Mouse (Mus musculus): ENCODE data around the gene Pth1r. TPM values are rescaled to one million over a fixed set of nuclear protein-coding genes. Genes with fewer than 3 reads are reported as not detected.

Gene Pth1r
- polyA plus RNA-seq, 1 experiment = 11.0 TPM

GRCm38 (mm10) chr9:110751412-110751811, 4.5 kb upstream of the Pth1r start:
- H3K27ac ChIP-seq (ENCODE audit: insufficient read depth, low read length) = no peak overlapping the region
- WGBS = 69% methylated on average over 5 of the region's 5 CpGs
- H3K27me3 ChIP-seq (ENCODE audit: control insufficient read depth, insufficient read depth, low read length) = no peaks in the 10 kb centered on the region
- no peaks in the 10 kb centered on the region for H3K36me3 ChIP-seq (ENCODE audit: control insufficient read depth, insufficient read depth, low read length)
- no peak for DNase-seq (ENCODE audit: low read depth in 1 of 2, low spot score in 2 of 2)
- no peak for TF ChIP-seq POLR2A (IDR thresholded peaks at IDR 0.05; ENCODE audit: low read depth, low read length)
- no peak for TF ChIP-seq CTCF (IDR thresholded peaks at IDR 0.05; ENCODE audit: extremely low read depth, insufficient read depth, insufficient read length, insufficient replicate concordance)
- no peaks in the 10 kb centered on the region for H3K4me1 ChIP-seq (ENCODE audit: control insufficient read depth, insufficient read depth, insufficient read length)
- no peak overlapping the region for H3K4me3 ChIP-seq (ENCODE audit: extremely low read depth, insufficient read depth, insufficient read length)

- Histone ChIP-seq H3K4me3 (ENCODE audit: extremely low read depth, insufficient read depth, insufficient read length) (no peak overlapping the region), H3K27ac (ENCODE audit: insufficient read depth, low read length) (no peak overlapping the region), H3K4me1 (ENCODE audit: control insufficient read depth, insufficient read depth, insufficient read length) (no peaks in the 10 kb centered on the region), H3K36me3 (ENCODE audit: control insufficient read depth, insufficient read depth, low read length) (no peaks in the 10 kb centered on the region), H3K27me3 (ENCODE audit: control insufficient read depth, insufficient read depth, low read length) (no peaks in the 10 kb centered on the region; the same call in 1 of the 2 replicates)
- TF ChIP-seq CTCF (IDR thresholded peaks at IDR 0.05; ENCODE audit: extremely low read depth, insufficient read depth, insufficient read length, insufficient replicate concordance) (no peak), POLR2A (IDR thresholded peaks at IDR 0.05; ENCODE audit: low read depth, low read length) (no peak)
- no peak for DNase-seq (ENCODE audit: low read depth in 1 of 2, low spot score in 2 of 2)
- WGBS = 54% methylated on average over 14 of the region's 14 CpGs
These were observed 3.7 kb upstream of the Pth1r start for GRCm38 (mm10) chr9:110750404-110751187.

GRCm38 (mm10) chr9:110748451-110748850, 1.5 kb upstream of the Pth1r start:
- peaks cover 6% of the 10 kb centered on the region for H3K27me3 ChIP-seq (ENCODE audit: control insufficient read depth, insufficient read depth, low read length)
- TF ChIP-seq CTCF (IDR thresholded peaks at IDR 0.05; ENCODE audit: extremely low read depth, insufficient read depth, insufficient read length, insufficient replicate concordance) (no peak), POLR2A (IDR thresholded peaks at IDR 0.05; ENCODE audit: low read depth, low read length) (no peak)
- DNase-seq (ENCODE audit: low read depth in 1 of 2, low spot score in 2 of 2) = no peak
- 82% methylated on average over 2 of the region's 2 CpGs for WGBS
- H3K36me3 ChIP-seq (ENCODE audit: control insufficient read depth, insufficient read depth, low read length) = no peaks in the 10 kb centered on the region
- H3K4me3 ChIP-seq (ENCODE audit: extremely low read depth, insufficient read depth, insufficient read length) = no peak overlapping the region
- H3K27ac ChIP-seq (ENCODE audit: insufficient read depth, low read length) = no peak overlapping the region
- no peaks in the 10 kb centered on the region for H3K4me1 ChIP-seq (ENCODE audit: control insufficient read depth, insufficient read depth, insufficient read length)

- TF ChIP-seq CTCF (IDR thresholded peaks at IDR 0.05; ENCODE audit: extremely low read depth, insufficient read depth, insufficient read length, insufficient replicate concordance) (no peak), POLR2A (IDR thresholded peaks at IDR 0.05; ENCODE audit: low read depth, low read length) (no peak)
- peaks cover 6% of the 10 kb centered on the region; the same call in 1 of the 2 replicates for H3K4me1 ChIP-seq (ENCODE audit: control insufficient read depth, insufficient read depth, insufficient read length)
- H3K4me3 ChIP-seq (ENCODE audit: extremely low read depth, insufficient read depth, insufficient read length) = no peak overlapping the region
- no peak for DNase-seq (ENCODE audit: low read depth in 1 of 2, low spot score in 2 of 2)
- peaks cover 21% of the 10 kb centered on the region for H3K27me3 ChIP-seq (ENCODE audit: control insufficient read depth, insufficient read depth, low read length)
- no peaks in the 10 kb centered on the region for H3K36me3 ChIP-seq (ENCODE audit: control insufficient read depth, insufficient read depth, low read length)
- 81% methylated on average over 5 of the region's 5 CpGs for whole genome bisulfite sequencing
- H3K27ac ChIP-seq (ENCODE audit: insufficient read depth, low read length) = no peak overlapping the region
These were observed 707 bp downstream of the Pth1r start for GRCm38 (mm10) chr9:110746238-110746637.

GRCm38 (mm10) chr9:110745752-110746151, 1.2 kb downstream of the Pth1r start:
- Histone ChIP-seq H3K27ac (ENCODE audit: insufficient read depth, low read length) (no peak overlapping the region), H3K36me3 (ENCODE audit: control insufficient read depth, insufficient read depth, low read length) (no peaks in the 10 kb centered on the region), H3K27me3 (ENCODE audit: control insufficient read depth, insufficient read depth, low read length) (peaks cover 21% of the 10 kb centered on the region), H3K4me1 (ENCODE audit: control insufficient read depth, insufficient read depth, insufficient read length) (peaks cover 6% of the 10 kb centered on the region; the same call in 1 of the 2 replicates), H3K4me3 (ENCODE audit: extremely low read depth, insufficient read depth, insufficient read length) (no peak overlapping the region)
- TF ChIP-seq CTCF (IDR thresholded peaks at IDR 0.05; ENCODE audit: extremely low read depth, insufficient read depth, insufficient read length, insufficient replicate concordance) (no peak), POLR2A (IDR thresholded peaks at IDR 0.05; ENCODE audit: low read depth, low read length) (no peak)
- 90% methylated on average over 5 of the region's 5 CpGs for WGBS
- DNase-seq (ENCODE audit: low read depth in 1 of 2, low spot score in 2 of 2) = no peak

- WGBS = 14% methylated on average over 51 of the region's 63 CpGs
- Histone ChIP-seq H3K4me1 (ENCODE audit: control insufficient read depth, insufficient read depth, insufficient read length) (peaks cover 6% of the 10 kb centered on the region; the same call in 1 of the 2 replicates), H3K27ac (ENCODE audit: insufficient read depth, low read length) (no peak overlapping the region), H3K36me3 (ENCODE audit: control insufficient read depth, insufficient read depth, low read length) (no peaks in the 10 kb centered on the region), H3K27me3 (ENCODE audit: control insufficient read depth, insufficient read depth, low read length) (peaks cover 23% of the 10 kb centered on the region), H3K4me3 (ENCODE audit: extremely low read depth, insufficient read depth, insufficient read length) (peak overlapping the region; percentile 57; the same call in 1 of the 2 replicates)
- TF ChIP-seq CTCF (IDR thresholded peaks at IDR 0.05; ENCODE audit: extremely low read depth, insufficient read depth, insufficient read length, insufficient replicate concordance) (no peak), POLR2A (IDR thresholded peaks at IDR 0.05; ENCODE audit: low read depth, low read length) (no peak)
- no peak for DNase-seq (ENCODE audit: low read depth in 1 of 2, low spot score in 2 of 2)
These were observed 3.3 kb downstream of the Pth1r start for GRCm38 (mm10) chr9:110743456-110744323.

All from spleen, adult 2 months (tissue).